Mouse (Mus musculus): ENCODE results near the gene Abca17. TPM values are rescaled to one million over a fixed set of nuclear protein-coding genes. Genes with fewer than 3 reads are reported as not detected.
A peak's percentile ranks its signal among the peaks of the same experiment; 100 is the strongest.

Abca17 gene
- polyA plus RNA-seq, 1 experiment from 2014 or later, result not detected

DNA sequence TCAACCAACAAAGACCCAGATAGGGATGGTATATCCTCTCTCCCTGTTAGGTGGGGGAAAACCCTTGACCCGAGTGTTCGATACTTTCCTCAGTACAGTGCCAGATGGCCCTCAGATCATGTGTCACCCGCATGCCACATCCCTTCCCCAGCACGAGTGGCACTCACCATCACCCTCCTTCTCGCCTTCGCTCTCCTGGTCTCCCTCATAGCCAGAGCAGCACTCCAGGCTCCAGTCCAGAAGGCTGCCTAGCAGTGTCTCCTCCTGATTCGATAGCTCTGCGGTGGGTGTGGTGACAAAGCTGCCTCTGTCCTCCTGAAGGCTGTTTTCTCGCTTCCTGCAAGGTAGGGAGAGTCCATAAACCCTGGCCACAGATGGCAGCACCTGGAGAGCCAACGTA is 126.1 kb downstream of the Abca17 start:
- H3K9ac ChIP-seq (replicated peaks; ENCODE audit: low read depth, low read length), result no peak overlapping the region
- ATAC-seq (ENCODE audit: insufficient number of reproducible peaks, insufficient read depth, low FRiP score, low read depth), result no peak
- 89% methylated on average over 10 of the region's 10 CpGs for WGBS
- peaks cover 3% of the 10 kb centered on the region for H3K4me1 ChIP-seq (ENCODE audit: control insufficient read depth, insufficient read depth, low read length)
- H3K36me3 ChIP-seq (ENCODE audit: control insufficient read depth, insufficient read depth, low read length), result peaks cover 60% of the 10 kb centered on the region
- no peak overlapping the region for H3K4me3 ChIP-seq (ENCODE audit: low read depth, low read length)
- no peak overlapping the region for H3K27ac ChIP-seq (ENCODE audit: low read length)
- H3K27me3 ChIP-seq (ENCODE audit: control insufficient read depth, insufficient read depth, low read length), result no peaks in the 10 kb centered on the region
- no peak overlapping the region for H3K4me2 ChIP-seq (replicated peaks; ENCODE audit: low read depth, low read length)
- H3K9me3 ChIP-seq (ENCODE audit: control insufficient read depth, low read depth, low read length), result no peaks in the 10 kb centered on the region

DNA sequence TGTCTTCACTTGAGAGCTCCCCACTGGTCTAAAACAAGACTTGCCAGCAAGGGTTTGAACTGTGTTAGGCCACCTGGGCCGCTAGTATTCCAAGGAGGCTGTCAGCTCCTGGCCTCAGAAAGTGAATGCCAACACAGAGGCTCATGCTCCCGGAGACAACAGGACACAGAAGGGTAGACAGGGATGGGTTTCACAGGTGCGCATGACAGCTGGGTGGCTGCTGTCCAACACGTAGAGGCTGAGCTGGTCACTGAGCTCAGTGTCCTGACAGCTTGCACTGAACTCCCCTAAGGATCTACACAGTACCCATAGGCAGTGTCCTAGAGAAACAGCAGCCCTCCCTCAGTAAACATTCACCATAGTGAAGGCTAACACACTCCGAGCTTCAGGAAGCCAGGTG is 127.4 kb downstream of the Abca17 start:
- Histone ChIP-seq H3K4me3 (ENCODE audit: low read depth, low read length) (no peak overlapping the region), H3K9me3 (ENCODE audit: control insufficient read depth, low read depth, low read length) (no peaks in the 10 kb centered on the region), H3K27me3 (ENCODE audit: control insufficient read depth, insufficient read depth, low read length) (no peaks in the 10 kb centered on the region), H3K36me3 (ENCODE audit: control insufficient read depth, insufficient read depth, low read length) (peaks cover 54% of the 10 kb centered on the region), H3K27ac (ENCODE audit: low read length) (no peak overlapping the region), H3K9ac (replicated peaks; ENCODE audit: low read depth, low read length) (no peak overlapping the region), H3K4me1 (ENCODE audit: control insufficient read depth, insufficient read depth, low read length) (peaks cover 7% of the 10 kb centered on the region), H3K4me2 (replicated peaks; ENCODE audit: low read depth, low read length) (no peak overlapping the region)
- ATAC-seq (ENCODE audit: insufficient number of reproducible peaks, insufficient read depth, low FRiP score, low read depth), result no peak
- 82% methylated on average over 5 of the region's 5 CpGs for WGBS

DNA sequence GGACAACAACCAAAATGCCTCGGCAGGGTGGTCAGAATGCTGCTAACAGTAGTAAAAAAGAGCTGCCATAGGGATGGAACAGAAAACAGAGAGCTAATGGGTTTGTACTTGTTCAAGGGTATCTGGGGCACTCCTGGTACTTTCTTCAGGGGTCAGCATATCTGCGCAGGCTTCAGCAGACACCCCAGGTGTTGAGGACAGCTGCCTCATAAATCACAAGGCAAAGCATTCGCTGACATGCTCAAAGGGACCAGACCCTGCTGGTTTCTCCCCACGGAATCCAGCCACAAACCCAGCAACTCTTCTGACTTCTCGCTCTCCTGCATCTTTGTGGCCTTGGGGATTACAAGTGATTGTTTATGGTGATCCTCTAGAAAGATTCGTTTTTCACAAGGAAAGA is 128.2 kb downstream of the Abca17 start:
- no peaks in the 10 kb centered on the region for H3K27me3 ChIP-seq (ENCODE audit: control insufficient read depth, insufficient read depth, low read length)
- no peaks in the 10 kb centered on the region for H3K9me3 ChIP-seq (ENCODE audit: control insufficient read depth, low read depth, low read length)
- H3K36me3 ChIP-seq (ENCODE audit: control insufficient read depth, insufficient read depth, low read length), result peaks cover 47% of the 10 kb centered on the region
- WGBS, result 74% methylated on average over 6 of the region's 6 CpGs
- no peak overlapping the region for H3K4me2 ChIP-seq (replicated peaks; ENCODE audit: low read depth, low read length)
- no peak overlapping the region for H3K9ac ChIP-seq (replicated peaks; ENCODE audit: low read depth, low read length)
- H3K4me1 ChIP-seq (ENCODE audit: control insufficient read depth, insufficient read depth, low read length), result peaks cover 7% of the 10 kb centered on the region
- no peak overlapping the region for H3K27ac ChIP-seq (ENCODE audit: low read length)
- no peak overlapping the region for H3K4me3 ChIP-seq (ENCODE audit: low read depth, low read length)
- no peak for ATAC-seq (ENCODE audit: insufficient number of reproducible peaks, insufficient read depth, low FRiP score, low read depth)

DNA sequence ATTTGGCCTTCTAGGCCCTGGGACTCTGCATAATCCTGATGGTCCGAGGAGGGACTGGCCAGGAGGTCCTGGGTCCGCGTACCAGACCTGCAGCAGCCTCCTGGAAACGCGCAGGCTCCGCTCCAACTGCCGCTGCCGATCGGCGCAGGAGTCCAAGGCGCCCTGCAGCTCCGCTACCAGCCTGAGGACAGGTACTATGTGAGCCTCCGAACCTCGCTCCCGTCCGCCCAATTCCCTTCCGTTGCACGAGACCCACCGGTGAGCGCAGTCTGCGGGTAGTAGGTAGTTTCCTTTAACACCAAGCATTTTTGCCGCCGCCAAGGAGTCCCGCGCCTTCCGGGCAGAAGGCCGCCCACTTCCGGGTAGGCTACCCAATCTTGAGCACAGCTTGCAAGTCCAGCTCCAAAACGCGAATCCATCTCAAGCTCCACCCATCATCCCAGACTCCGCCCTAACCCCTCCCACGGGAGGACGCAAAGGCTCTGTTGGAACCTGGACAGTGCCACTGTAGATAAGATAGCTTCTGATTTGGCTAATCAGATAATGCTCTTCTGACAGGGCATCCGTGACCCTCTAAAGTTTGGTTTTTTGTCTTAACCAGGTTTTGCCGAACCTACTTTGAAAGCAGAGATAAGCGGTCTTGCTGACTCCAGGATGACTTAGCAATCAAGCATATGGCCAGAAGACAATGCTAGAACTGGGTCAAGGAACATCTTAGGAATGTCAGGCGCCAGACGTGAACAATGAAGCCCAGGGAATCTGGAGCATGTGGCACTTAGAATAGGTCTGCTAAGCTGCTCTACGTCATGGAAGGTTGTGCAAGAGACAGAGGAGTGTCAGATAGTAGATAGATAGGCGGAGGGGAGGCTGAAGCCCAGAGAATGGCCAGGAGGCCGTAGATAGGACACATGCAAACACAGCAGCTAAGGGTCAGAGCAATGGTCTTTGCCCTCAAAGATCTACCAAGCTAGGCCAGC is 130.1 kb downstream of the Abca17 start, which contains the start of gene Tedc2:
Gene Tedc2 (minus strand): TSS at position 417 of the 977 bp plus-strand sequence.
- Histone ChIP-seq H3K4me2 (replicated peaks; ENCODE audit: low read depth, low read length) (peak within 1 kb of the TSS; percentile 92), H3K9me3 (ENCODE audit: control insufficient read depth, low read depth, low read length) (no peaks in the 10 kb centered on the region), H3K36me3 (ENCODE audit: control insufficient read depth, insufficient read depth, low read length) (peaks cover 42% of the 10 kb centered on the region), H3K4me1 (ENCODE audit: control insufficient read depth, insufficient read depth, low read length) (peaks cover 7% of the 10 kb centered on the region), H3K27me3 (ENCODE audit: control insufficient read depth, insufficient read depth, low read length) (no peaks in the 10 kb centered on the region), H3K9ac (replicated peaks; ENCODE audit: low read depth, low read length) (peak within 1 kb of the TSS; percentile 52), H3K4me3 (ENCODE audit: low read depth, low read length) (peak within 1 kb of the TSS; percentile 75), H3K27ac (ENCODE audit: low read length) (peak within 1 kb of the TSS; percentile 23; the same call in 1 of the 2 replicates)
- 4% methylated on average over 41 of the region's 41 CpGs for WGBS
- ATAC-seq (ENCODE audit: insufficient number of reproducible peaks, insufficient read depth, low FRiP score, low read depth), result peak; percentile 93

DNA sequence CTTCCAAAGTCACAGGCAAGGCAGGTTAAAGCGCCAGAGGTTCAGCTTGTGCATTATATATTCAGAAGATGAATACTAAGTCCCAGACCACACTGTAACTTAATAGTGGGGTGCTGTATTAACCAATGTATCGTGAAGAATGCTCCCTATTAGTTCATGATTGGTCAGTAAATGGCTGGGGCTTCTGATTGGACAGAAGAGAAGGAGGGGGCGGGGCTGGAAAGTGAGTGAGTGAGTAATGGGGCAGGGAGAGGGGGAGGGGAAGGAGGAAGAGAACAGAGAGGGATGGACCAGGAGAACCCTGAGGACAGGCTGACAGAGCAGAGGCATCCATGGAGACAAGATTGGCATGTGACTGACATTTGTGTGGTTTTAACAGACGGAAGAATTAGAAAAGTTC is 134.0 kb downstream of the Abca17 start:
- 84% methylated on average over 4 of the region's 4 CpGs for WGBS
- peaks cover 16% of the 10 kb centered on the region; the same call in 1 of the 2 replicates for H3K36me3 ChIP-seq (ENCODE audit: control insufficient read depth, insufficient read depth, low read length)
- no peak overlapping the region for H3K9ac ChIP-seq (replicated peaks; ENCODE audit: low read depth, low read length)
- no peak overlapping the region for H3K4me2 ChIP-seq (replicated peaks; ENCODE audit: low read depth, low read length)
- ATAC-seq (ENCODE audit: insufficient number of reproducible peaks, insufficient read depth, low FRiP score, low read depth), result no peak
- no peaks in the 10 kb centered on the region for H3K9me3 ChIP-seq (ENCODE audit: control insufficient read depth, low read depth, low read length)
- H3K27me3 ChIP-seq (ENCODE audit: control insufficient read depth, insufficient read depth, low read length), result no peaks in the 10 kb centered on the region
- no peak overlapping the region for H3K27ac ChIP-seq (ENCODE audit: low read length)
- no peak overlapping the region for H3K4me3 ChIP-seq (ENCODE audit: low read depth, low read length)
- peaks cover 12% of the 10 kb centered on the region for H3K4me1 ChIP-seq (ENCODE audit: control insufficient read depth, insufficient read depth, low read length)

Small RNA genes lying within 50 kb of the gene (microRNA-seq; reads per million reads assigned to microRNA genes)
- gene Gm24427 (not detected), gene Mir5134 (2.9 reads per million, percentile 3 among the genes with 10 or more reads in this experiment), gene Mir6965 (1.3 reads per million)

Other genes with a start within 250 kb of the Abca17 start
- gene Pdpk1, start 200.1 kb downstream of the Abca17 start, polyA plus RNA-seq (2014; fragmentation: Nextera tagmentation; extraction: Ambion mirVana), result 43.9 and 44.3 TPM in 2 replicates
- 28.2 and 29.7 TPM in 2 replicates for gene Amdhd2, start 187.3 kb downstream of the Abca17 start, polyA plus RNA-seq (2014; fragmentation: Nextera tagmentation; extraction: Ambion mirVana)
- gene Atp6v0c, start 181.4 kb downstream of the Abca17 start, polyA plus RNA-seq (2014; fragmentation: Nextera tagmentation; extraction: Ambion mirVana), result 506 and 549 TPM in 2 replicates
- gene Tbc1d24, start 145.5 kb downstream of the Abca17 start, polyA plus RNA-seq (2014; fragmentation: Nextera tagmentation; extraction: Ambion mirVana), result 6.3 and 8.3 TPM in 2 replicates
- gene Ntn3, start 141.5 kb downstream of the Abca17 start, polyA plus RNA-seq (2014; fragmentation: Nextera tagmentation; extraction: Ambion mirVana), result 10.2 and 10.4 TPM in 2 replicates
- 11.9 and 12.3 TPM in 2 replicates for gene Tedc2, start 130.2 kb downstream of the Abca17 start, polyA plus RNA-seq (2014; fragmentation: Nextera tagmentation; extraction: Ambion mirVana)
- 57.6 and 67.1 TPM in 2 replicates for gene Ccnf, start 99.6 kb downstream of the Abca17 start, polyA plus RNA-seq (2014; fragmentation: Nextera tagmentation; extraction: Ambion mirVana)
- gene Abca3, start 882 bp upstream of the Abca17 start, polyA plus RNA-seq (2014; fragmentation: Nextera tagmentation; extraction: Ambion mirVana), result 16.3 and 16.4 TPM in 2 replicates
- gene Rnps1, start 63.5 kb upstream of the Abca17 start, polyA plus RNA-seq (2014; fragmentation: Nextera tagmentation; extraction: Ambion mirVana), result 254 and 265 TPM in 2 replicates
- 98.1 and 112 TPM in 2 replicates for gene Eci1, start 75.6 kb upstream of the Abca17 start, polyA plus RNA-seq (2014; fragmentation: Nextera tagmentation; extraction: Ambion mirVana)
- 2.6 and 3.1 TPM in 2 replicates for gene Dnase1l2, start 92.0 kb upstream of the Abca17 start, polyA plus RNA-seq (2014; fragmentation: Nextera tagmentation; extraction: Ambion mirVana)
- 25.1 and 28.5 TPM in 2 replicates for gene E4f1, start 119.2 kb upstream of the Abca17 start, polyA plus RNA-seq (2014; fragmentation: Nextera tagmentation; extraction: Ambion mirVana)
- gene Pgp, start 119.3 kb upstream of the Abca17 start, polyA plus RNA-seq (2014; fragmentation: Nextera tagmentation; extraction: Ambion mirVana), result 51.7 and 57.0 TPM in 2 replicates
- 0.56 TPM in 1 of 2 replicates, not detected in the other for gene Bricd5, start 122.8 kb upstream of the Abca17 start, polyA plus RNA-seq (2014; fragmentation: Nextera tagmentation; extraction: Ambion mirVana)
- gene Mlst8, start 128.0 kb upstream of the Abca17 start, polyA plus RNA-seq (2014; fragmentation: Nextera tagmentation; extraction: Ambion mirVana), result 39.7 and 46.2 TPM in 2 replicates
- gene Caskin1, start 137.5 kb upstream of the Abca17 start, polyA plus RNA-seq (2014; fragmentation: Nextera tagmentation; extraction: Ambion mirVana), result 2.7 and 3.8 TPM in 2 replicates
- 87.6 and 97.3 TPM in 2 replicates for gene Traf7, start 176.9 kb upstream of the Abca17 start, polyA plus RNA-seq (2014; fragmentation: Nextera tagmentation; extraction: Ambion mirVana)
- 3.0 and 3.2 TPM in 2 replicates for gene Rab26, start 183.1 kb upstream of the Abca17 start, polyA plus RNA-seq (2014; fragmentation: Nextera tagmentation; extraction: Ambion mirVana)
- gene Pkd1, start 198.8 kb upstream of the Abca17 start, polyA plus RNA-seq (2014; fragmentation: Nextera tagmentation; extraction: Ambion mirVana), result 27.3 and 35.9 TPM in 2 replicates

All from stomach, embryonic 14.5 days (tissue).